10 mouse cellular contexts compared by ENCODE assay signal in genomic region chr15:30174321-30174720, GRCm38 (mm10). TPM values are rescaled to one million over a fixed set of nuclear protein-coding genes. Genes with fewer than 3 reads are reported as not detected.
DNase-seq lines count a peak whose midpoint lies in the region; ATAC-seq and TF ChIP-seq lines count a peak whose summit lies in the region.
"Had no signal": no experiment of that assay in that cellular context is flagged by ENCODE, and none has a peak within 500 bp of the region (broad histone marks: within the 10 kb centered on the region; RNA-seq: fewer than 3 reads in every experiment).

No protein-coding gene starts in this region.

- H3K4me3 ChIP-seq in heart, embryonic 13.5 days, result peak overlapping the region; percentile 76
- no peak overlapping the region for H3K4me3 ChIP-seq in heart, adult 2 months
- peak overlapping the region; percentile 94 for H3K4me3 ChIP-seq in hindbrain, embryonic 16.5 days (ENCODE audit: low read length)
- H3K4me3 ChIP-seq in stomach, postnatal 0 days (ENCODE audit: low read depth, low read length), result no peak overlapping the region

- no peak for DNase-seq in heart, adult 2 months
- peak; percentile 37 for DNase-seq in right cerebral cortex, postnatal 25 days
- no peak for DNase-seq in right cerebral cortex, postnatal 14 days
- no peak for DNase-seq in stomach, postnatal 0 days (ENCODE audit: low spot score)
- DNase-seq in gastrocnemius, adult 18-20 months (ENCODE audit: low spot score), result no peak
- no peak for DNase-seq in kidney, adult 9 months

- peaks cover 12% of the 10 kb centered on the region; the same call in 1 of the 2 replicates for H3K4me1 ChIP-seq in heart, embryonic 13.5 days
- no peaks in the 10 kb centered on the region for H3K4me1 ChIP-seq in heart, adult 2 months (ENCODE audit: control insufficient read depth, insufficient read depth, low read length)
- peaks cover 4% of the 10 kb centered on the region for H3K4me1 ChIP-seq in hindbrain, embryonic 16.5 days (ENCODE audit: control insufficient read depth, insufficient read depth, low read depth, low read length)
- 0 out of 2 replicates have a peak, but pooled peaks cover 4% of the 10 kb centered on the region for H3K4me1 ChIP-seq in stomach, postnatal 0 days (replicated peaks; ENCODE audit: control insufficient read depth, insufficient read depth)

- no peaks in the 10 kb centered on the region for H3K9me3 ChIP-seq in heart, embryonic 13.5 days
- no peaks in the 10 kb centered on the region for H3K9me3 ChIP-seq in hindbrain, embryonic 16.5 days (ENCODE audit: control insufficient read depth, low read length)
- no peaks in the 10 kb centered on the region for H3K9me3 ChIP-seq in stomach, postnatal 0 days (ENCODE audit: control insufficient read depth, low read length)

- no peaks in the 10 kb centered on the region for H3K36me3 ChIP-seq in heart, embryonic 13.5 days
- H3K36me3 ChIP-seq in heart, adult 2 months (ENCODE audit: control insufficient read depth, insufficient read depth, low read length), result no peaks in the 10 kb centered on the region
- H3K36me3 ChIP-seq in hindbrain, embryonic 16.5 days (ENCODE audit: control insufficient read depth, insufficient read depth, low read length), result no peaks in the 10 kb centered on the region
- no peaks in the 10 kb centered on the region for H3K36me3 ChIP-seq in stomach, postnatal 0 days (ENCODE audit: control insufficient read depth, insufficient read depth, low read length)

- intact Hi-C loops in heart, adult 2 months (cut with DNase I), result no loop called here

- peak overlapping the region; percentile 99 for H3K4me2 ChIP-seq in heart, embryonic 13.5 days
- peak overlapping the region; percentile 70 for H3K4me2 ChIP-seq in hindbrain, embryonic 16.5 days (ENCODE audit: low read length)
- H3K4me2 ChIP-seq in stomach, postnatal 0 days (replicated peaks; ENCODE audit: low read depth), result peak overlapping the region; percentile 90; the same call in 1 of the 2 replicates

- no peak for TF ChIP-seq CTCF in heart, adult 2 months (IDR thresholded peaks at IDR 0.05)
- no peak for TF ChIP-seq CTCF in stomach, postnatal 0 days (IDR thresholded peaks at IDR 0.05; ENCODE audit: low read depth)

- 40% methylated on average over 7 of the region's 7 CpGs for WGBS in heart, embryonic 13.5 days
- WGBS in heart, adult 2 months, result 49% methylated on average over 7 of the region's 7 CpGs
- 26% methylated on average over 7 of the region's 7 CpGs for WGBS in hindbrain, embryonic 16.5 days
- WGBS in stomach, postnatal 0 days, result 55% methylated on average over 7 of the region's 7 CpGs

- H3K27ac ChIP-seq in heart, embryonic 13.5 days (replicated peaks), result no peak overlapping the region
- no peak overlapping the region for H3K27ac ChIP-seq in heart, adult 2 months
- H3K27ac ChIP-seq in hindbrain, embryonic 16.5 days (ENCODE audit: low read depth, low read length), result peak overlapping the region; percentile 99
- no peak overlapping the region for H3K27ac ChIP-seq in stomach, postnatal 0 days (replicated peaks)

- TF ChIP-seq EP300 in heart, adult 2 months (IDR thresholded peaks at IDR 0.05; ENCODE audit: insufficient read depth, low read depth, low read length), result no peak
- TF ChIP-seq EP300 in stomach, postnatal 0 days (optimal IDR thresholded peaks at IDR 0.05), result no peak

- H3K27me3 ChIP-seq in heart, embryonic 13.5 days (replicated peaks), result peaks cover 49% of the 10 kb centered on the region
- peaks cover 17% of the 10 kb centered on the region for H3K27me3 ChIP-seq in heart, adult 2 months (ENCODE audit: control insufficient read depth, insufficient read depth, low read length)
- no peaks in the 10 kb centered on the region for H3K27me3 ChIP-seq in hindbrain, embryonic 16.5 days (replicated peaks; ENCODE audit: control insufficient read depth, insufficient read depth, low read length)
- no peaks in the 10 kb centered on the region; the same call in 1 of the 2 replicates for H3K27me3 ChIP-seq in stomach, postnatal 0 days (ENCODE audit: control insufficient read depth, insufficient read depth, low read length)

- no peaks in the 10 kb centered on the region for H3K79me2 ChIP-seq in heart, adult 2 months (replicated peaks; ENCODE audit: control insufficient read depth, insufficient read depth, low read length)

- no peak for ATAC-seq in heart, embryonic 13.5 days (ENCODE audit: extremely low read depth, insufficient number of reproducible peaks, low FRiP score, low TSS enrichment)
- ATAC-seq in hindbrain, embryonic 16.5 days, result no peak
- no peak for ATAC-seq in stomach, postnatal 0 days (ENCODE audit: low FRiP score, low TSS enrichment)
- ATAC-seq: CD4-positive, CD25-positive, alpha-beta regulatory T cell, adult 4 months had no signal

- no peak for TF ChIP-seq POLR2A in heart, adult 2 months (IDR thresholded peaks at IDR 0.05; ENCODE audit: insufficient read depth, low read depth, low read length)

- H3K9ac ChIP-seq in heart, embryonic 13.5 days, result no peak overlapping the region
- H3K9ac ChIP-seq in heart, adult 2 months (ENCODE audit: low read depth, low read length), result no peak overlapping the region
- H3K9ac ChIP-seq in hindbrain, embryonic 16.5 days (ENCODE audit: low read depth, low read length), result peak overlapping the region; percentile 97
- H3K9ac ChIP-seq in stomach, postnatal 0 days (ENCODE audit: low read length), result no peak overlapping the region

RNA-seq across cellular contexts. Expression of gene Ctnnd2, which starts 1.9 kb away (rescaled TPM):
- polyA plus RNA-seq in heart, embryonic 13.5 days (2015; fragmentation: Nextera tagmentation; extraction: Ambion mirVana), result 0.91 and 1.4 TPM in 2 replicates
- under 1 TPM; 0.10 to 0.16 TPM for total RNA-seq in heart, adult 2 months (2021)
- 0.23 and 0.35 TPM in 2 replicates for polyA plus RNA-seq in heart, adult 2 months (2012; rRNA removed)
- polyA plus RNA-seq in hindbrain, embryonic 16.5 days (2015; fragmentation: Nextera tagmentation; extraction: Ambion mirVana), result 56.9 and 59.9 TPM in 2 replicates
- 0.53 and 1.5 TPM in 2 replicates for polyA plus RNA-seq in stomach, postnatal 0 days (2015; fragmentation: Nextera tagmentation; extraction: Ambion mirVana)
- under 1 TPM in 1 of 2 experiments, not detected in 1; 0.09 TPM for total RNA-seq in gastrocnemius, adult 18-20 months (2021)
- polyA plus RNA-seq: heart, postnatal 0 days had no signal

Comparison
In these comparisons a context has a peak if more than half of its experiments do, and no peak if none do; other contexts are left out.
1. H3K4me3 ChIP-seq: peak in heart, embryonic 13.5 days (single experiment) and hindbrain, embryonic 16.5 days (single experiment); none in heart, adult 2 months (single experiment) and stomach, postnatal 0 days (single experiment).
2. RNA of gene Ctnnd2, which starts 1.9 kb away (polyA plus RNA-seq): 56.9 to 59.9 TPM in hindbrain, embryonic 16.5 days; 0.91 to 1.4 TPM in heart, embryonic 13.5 days, 0.53 to 1.5 TPM in stomach, postnatal 0 days and 0.23 to 0.35 TPM in heart, adult 2 months; every median in the first group is over 10 times any median in the second.
3. Peak in every context shown above with its lines, with median percentiles within 50 percentile points of each other: H3K4me2 ChIP-seq.